Mouse (Mus musculus): Measurements from ENCODE around the gene H2-T24.

Gene H2-T24

DNA sequence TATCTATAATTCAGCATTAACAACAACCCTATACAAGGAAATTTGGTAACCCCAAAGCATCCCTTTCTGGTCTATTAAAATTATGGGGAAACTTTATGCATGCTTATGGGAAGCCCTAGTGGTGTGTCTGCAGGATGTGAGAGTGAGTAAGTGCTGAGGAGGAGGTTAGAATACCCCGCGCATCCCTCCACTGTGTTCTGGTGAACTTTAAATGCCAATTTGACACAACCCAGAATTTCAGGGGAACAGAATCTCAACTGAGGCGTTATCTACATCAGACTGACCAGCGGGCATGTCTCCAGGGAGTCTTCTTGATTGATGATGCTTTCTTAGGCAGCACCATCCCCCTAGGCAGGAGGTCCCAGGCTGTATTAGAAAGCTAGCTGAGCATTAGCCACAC lies 5.5 kb upstream of the H2-T24 start:
- Histone ChIP-seq H3K9me3 (ENCODE audit: low read length) (peaks cover 7% of the 10 kb centered on the region; the same call in 1 of the 2 replicates), H3K4me1 (replicated peaks; ENCODE audit: low read depth, low read length) (peaks cover 83% of the 10 kb centered on the region), H3K27me3 (ENCODE audit: insufficient read depth, low read length) (peaks cover 3% of the 10 kb centered on the region), H3K4me3 (replicated peaks; ENCODE audit: low read length) (no peak overlapping the region), H3K36me3 (ENCODE audit: insufficient read depth, low read length) (peaks cover 22% of the 10 kb centered on the region)
- TF ChIP-seq CTCF (conservative IDR thresholded peaks at IDR 0.05; ENCODE audit: low read length) (no peak), NANOG (IDR thresholded peaks at IDR 0.05; ENCODE audit: borderline replicate concordance, low read length) (no peak), POU5F1 (IDR thresholded peaks at IDR 0.05; ENCODE audit: borderline replicate concordance, low read length) (no peak)

- Histone ChIP-seq H3K4me1 (replicated peaks; ENCODE audit: low read depth, low read length) (peaks cover 83% of the 10 kb centered on the region), H3K9me3 (ENCODE audit: low read length) (peaks cover 7% of the 10 kb centered on the region; the same call in 1 of the 2 replicates), H3K36me3 (ENCODE audit: insufficient read depth, low read length) (peaks cover 22% of the 10 kb centered on the region), H3K27me3 (ENCODE audit: insufficient read depth, low read length) (no peaks in the 10 kb centered on the region), H3K4me3 (replicated peaks; ENCODE audit: low read length) (no peak overlapping the region)
- TF ChIP-seq POU5F1 (IDR thresholded peaks at IDR 0.05; ENCODE audit: borderline replicate concordance, low read length) (no peak), CTCF (conservative IDR thresholded peaks at IDR 0.05; ENCODE audit: low read length) (no peak), NANOG (IDR thresholded peaks at IDR 0.05; ENCODE audit: borderline replicate concordance, low read length) (no peak)
Observed at GRCm38 (mm10) chr17:36025197-36025596, 4.8 kb upstream of the H2-T24 start.

GRCm38 (mm10) chr17:36023710-36024654 lies 3.6 kb upstream of the H2-T24 start:
- TF ChIP-seq NANOG (IDR thresholded peaks at IDR 0.05; ENCODE audit: borderline replicate concordance, low read length) (no peak), POU5F1 (IDR thresholded peaks at IDR 0.05; ENCODE audit: borderline replicate concordance, low read length) (no peak), CTCF (conservative IDR thresholded peaks at IDR 0.05; ENCODE audit: low read length) (no peak)
- Histone ChIP-seq H3K36me3 (ENCODE audit: insufficient read depth, low read length) (peaks cover 22% of the 10 kb centered on the region), H3K4me3 (replicated peaks; ENCODE audit: low read length) (no peak overlapping the region), H3K4me1 (replicated peaks; ENCODE audit: low read depth, low read length) (peaks cover 83% of the 10 kb centered on the region), H3K27me3 (ENCODE audit: insufficient read depth, low read length) (no peaks in the 10 kb centered on the region), H3K9me3 (ENCODE audit: low read length) (peaks cover 7% of the 10 kb centered on the region; the same call in 1 of the 2 replicates)

DNA sequence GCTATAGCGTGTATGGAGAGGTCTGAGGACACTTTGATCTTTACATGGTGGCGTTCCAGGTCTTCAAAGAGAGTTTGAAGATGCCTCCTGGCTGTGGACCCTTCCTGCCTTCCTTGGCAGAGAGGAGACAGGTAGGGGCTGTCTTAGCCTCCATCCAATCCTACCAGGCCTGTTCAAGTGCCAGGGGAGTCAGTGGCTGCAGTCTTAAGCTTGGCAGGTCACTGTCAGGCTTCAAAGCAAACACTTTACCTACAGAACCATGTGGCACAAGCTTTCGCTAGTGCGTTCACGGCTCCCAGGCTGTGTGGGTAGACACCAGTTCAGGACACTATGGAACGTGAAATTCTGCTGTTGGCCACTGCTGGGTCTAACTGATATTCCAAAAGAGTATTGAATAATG lies 2.6 kb upstream of the H2-T24 start:
- H3K4me1 ChIP-seq (replicated peaks; ENCODE audit: low read depth, low read length), result peaks cover 80% of the 10 kb centered on the region
- H3K9me3 ChIP-seq (ENCODE audit: low read length), result peaks cover 7% of the 10 kb centered on the region; the same call in 1 of the 2 replicates
- no peak for TF ChIP-seq POU5F1 (IDR thresholded peaks at IDR 0.05; ENCODE audit: borderline replicate concordance, low read length)
- no peak for TF ChIP-seq NANOG (IDR thresholded peaks at IDR 0.05; ENCODE audit: borderline replicate concordance, low read length)
- TF ChIP-seq CTCF (conservative IDR thresholded peaks at IDR 0.05; ENCODE audit: low read length), result no peak
- H3K27me3 ChIP-seq (ENCODE audit: insufficient read depth, low read length), result no peaks in the 10 kb centered on the region
- H3K36me3 ChIP-seq (ENCODE audit: insufficient read depth, low read length), result peaks cover 22% of the 10 kb centered on the region
- H3K4me3 ChIP-seq (replicated peaks; ENCODE audit: low read length), result no peak overlapping the region

- Histone ChIP-seq H3K36me3 (ENCODE audit: insufficient read depth, low read length) (peaks cover 27% of the 10 kb centered on the region), H3K4me3 (replicated peaks; ENCODE audit: low read length) (no peak overlapping the region), H3K27me3 (ENCODE audit: insufficient read depth, low read length) (no peaks in the 10 kb centered on the region), H3K4me1 (replicated peaks; ENCODE audit: low read depth, low read length) (peaks cover 74% of the 10 kb centered on the region), H3K9me3 (ENCODE audit: low read length) (peaks cover 7% of the 10 kb centered on the region; the same call in 1 of the 2 replicates)
- TF ChIP-seq CTCF (conservative IDR thresholded peaks at IDR 0.05; ENCODE audit: low read length), result no peak
- TF ChIP-seq POU5F1 (IDR thresholded peaks at IDR 0.05; ENCODE audit: borderline replicate concordance, low read length), result no peak
- no peak for TF ChIP-seq NANOG (IDR thresholded peaks at IDR 0.05; ENCODE audit: borderline replicate concordance, low read length)
Observed at GRCm38 (mm10) chr17:36022098-36022497, 1.7 kb upstream of the H2-T24 start.

DNA sequence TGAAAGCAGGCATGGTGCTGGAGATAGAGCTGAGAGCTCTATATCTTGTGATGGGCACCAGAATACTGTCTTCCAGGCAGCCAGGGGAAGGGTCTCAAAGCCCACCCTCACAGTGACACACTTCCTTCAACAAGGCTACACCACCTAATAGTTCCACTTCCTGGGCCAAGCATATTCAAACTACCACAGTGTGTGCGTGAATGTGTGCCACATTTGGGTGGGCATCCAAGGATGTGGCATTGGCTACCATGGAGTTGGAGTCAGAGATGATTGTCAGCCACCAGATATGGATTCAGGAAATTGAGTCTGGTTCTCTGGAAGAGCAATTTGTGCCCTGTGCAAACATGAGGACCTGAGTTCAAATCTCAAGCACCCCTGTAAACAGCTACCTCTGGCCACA lies 949 bp upstream of the H2-T24 start:
- TF ChIP-seq NANOG (IDR thresholded peaks at IDR 0.05; ENCODE audit: borderline replicate concordance, low read length) (no peak), POU5F1 (IDR thresholded peaks at IDR 0.05; ENCODE audit: borderline replicate concordance, low read length) (no peak), CTCF (conservative IDR thresholded peaks at IDR 0.05; ENCODE audit: low read length) (no peak)
- Histone ChIP-seq H3K4me3 (replicated peaks; ENCODE audit: low read length) (no peak overlapping the region), H3K36me3 (ENCODE audit: insufficient read depth, low read length) (peaks cover 34% of the 10 kb centered on the region), H3K9me3 (ENCODE audit: low read length) (peaks cover 7% of the 10 kb centered on the region; the same call in 1 of the 2 replicates), H3K4me1 (replicated peaks; ENCODE audit: low read depth, low read length) (peaks cover 72% of the 10 kb centered on the region), H3K27me3 (ENCODE audit: insufficient read depth, low read length) (no peaks in the 10 kb centered on the region)

- no peak overlapping the region for H3K4me3 ChIP-seq (replicated peaks; ENCODE audit: low read length)
- H3K4me1 ChIP-seq (replicated peaks; ENCODE audit: low read depth, low read length), result peaks cover 69% of the 10 kb centered on the region
- no peaks in the 10 kb centered on the region for H3K27me3 ChIP-seq (ENCODE audit: insufficient read depth, low read length)
- TF ChIP-seq CTCF (conservative IDR thresholded peaks at IDR 0.05; ENCODE audit: low read length), result no peak
- TF ChIP-seq POU5F1 (IDR thresholded peaks at IDR 0.05; ENCODE audit: borderline replicate concordance, low read length), result no peak
- TF ChIP-seq NANOG (IDR thresholded peaks at IDR 0.05; ENCODE audit: borderline replicate concordance, low read length), result no peak
- H3K36me3 ChIP-seq (ENCODE audit: insufficient read depth, low read length), result peaks cover 45% of the 10 kb centered on the region
- H3K9me3 ChIP-seq (ENCODE audit: low read length), result peaks cover 7% of the 10 kb centered on the region; the same call in 1 of the 2 replicates
Observed at GRCm38 (mm10) chr17:36019519-36019918, 841 bp downstream of the H2-T24 start.

- Histone ChIP-seq H3K36me3 (ENCODE audit: insufficient read depth, low read length) (peaks cover 47% of the 10 kb centered on the region), H3K4me1 (replicated peaks; ENCODE audit: low read depth, low read length) (peaks cover 68% of the 10 kb centered on the region), H3K4me3 (replicated peaks; ENCODE audit: low read length) (no peak overlapping the region), H3K27me3 (ENCODE audit: insufficient read depth, low read length) (no peaks in the 10 kb centered on the region), H3K9me3 (ENCODE audit: low read length) (peaks cover 7% of the 10 kb centered on the region; the same call in 1 of the 2 replicates)
- TF ChIP-seq NANOG (IDR thresholded peaks at IDR 0.05; ENCODE audit: borderline replicate concordance, low read length) (no peak), CTCF (conservative IDR thresholded peaks at IDR 0.05; ENCODE audit: low read length) (no peak), POU5F1 (IDR thresholded peaks at IDR 0.05; ENCODE audit: borderline replicate concordance, low read length) (no peak)
Observed at GRCm38 (mm10) chr17:36018979-36019378, 1.4 kb downstream of the H2-T24 start.

Measured in E14TG2a.4 (cell line).